Mouse (Mus musculus): ENCODE measurements around the gene Hemgn.

Gene Hemgn

DNA sequence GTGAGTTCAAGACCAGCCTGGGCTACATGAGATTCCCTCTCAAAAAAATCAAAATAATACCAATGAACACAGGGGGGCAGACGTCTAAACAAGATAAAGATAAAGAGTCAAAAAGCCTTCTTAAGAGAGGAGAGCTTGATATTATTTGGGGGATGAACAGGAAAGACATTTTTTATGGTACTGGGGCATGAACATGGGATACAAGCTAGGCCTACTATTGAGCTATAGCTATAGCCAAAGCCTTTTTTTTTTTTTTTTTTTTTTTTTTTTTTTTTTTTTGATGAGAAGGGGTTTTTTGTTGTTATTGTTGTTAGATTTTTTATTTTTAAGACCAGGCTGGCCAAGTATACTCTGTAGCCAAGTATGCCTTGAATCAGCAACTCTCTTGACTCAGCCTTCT lies 1.2 kb downstream of the Hemgn start:
- DNase-seq (ENCODE audit: low spot score), result no peak

DNA sequence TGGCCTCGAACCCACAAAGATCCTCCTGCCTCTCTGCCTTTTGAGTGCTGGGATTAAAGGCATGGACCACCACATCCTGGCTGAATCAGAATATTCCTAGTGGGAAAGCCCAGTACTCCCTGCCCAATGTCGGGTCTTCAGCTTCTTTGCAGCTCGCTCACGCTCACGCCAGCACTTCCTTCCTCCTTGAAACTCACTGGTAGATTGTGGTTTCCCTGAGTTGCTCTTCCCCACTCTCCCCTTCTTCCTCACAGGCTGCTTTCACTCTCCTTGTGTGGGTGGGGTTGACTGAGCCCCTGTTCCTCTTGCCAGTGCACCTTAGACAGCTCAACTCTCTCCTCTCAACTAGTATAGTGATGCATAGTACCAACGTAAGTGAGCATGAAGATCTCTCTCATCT lies 1.8 kb downstream of the Hemgn start:
- DNase-seq (ENCODE audit: low spot score), result no peak

DNA sequence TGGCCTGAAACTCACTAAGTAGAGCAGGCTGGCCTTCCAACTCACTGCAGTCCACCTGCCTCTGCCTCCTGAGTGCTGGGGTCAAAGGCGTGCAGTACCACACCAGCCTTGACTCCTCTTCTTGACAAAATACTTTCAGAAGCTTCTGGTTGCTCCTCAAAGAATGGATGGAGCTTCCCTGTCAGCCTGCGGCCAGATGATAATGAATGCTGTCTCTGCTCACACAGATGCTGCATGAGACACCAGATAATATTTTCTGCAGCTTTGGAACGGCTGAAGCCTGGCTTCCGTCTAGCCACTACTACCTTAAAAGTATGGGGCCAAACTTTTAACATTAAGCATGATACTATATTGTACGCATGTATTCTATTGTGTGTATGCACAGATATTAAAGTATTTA lies 2.6 kb downstream of the Hemgn start:
- no peak for DNase-seq (ENCODE audit: low spot score)

DNA sequence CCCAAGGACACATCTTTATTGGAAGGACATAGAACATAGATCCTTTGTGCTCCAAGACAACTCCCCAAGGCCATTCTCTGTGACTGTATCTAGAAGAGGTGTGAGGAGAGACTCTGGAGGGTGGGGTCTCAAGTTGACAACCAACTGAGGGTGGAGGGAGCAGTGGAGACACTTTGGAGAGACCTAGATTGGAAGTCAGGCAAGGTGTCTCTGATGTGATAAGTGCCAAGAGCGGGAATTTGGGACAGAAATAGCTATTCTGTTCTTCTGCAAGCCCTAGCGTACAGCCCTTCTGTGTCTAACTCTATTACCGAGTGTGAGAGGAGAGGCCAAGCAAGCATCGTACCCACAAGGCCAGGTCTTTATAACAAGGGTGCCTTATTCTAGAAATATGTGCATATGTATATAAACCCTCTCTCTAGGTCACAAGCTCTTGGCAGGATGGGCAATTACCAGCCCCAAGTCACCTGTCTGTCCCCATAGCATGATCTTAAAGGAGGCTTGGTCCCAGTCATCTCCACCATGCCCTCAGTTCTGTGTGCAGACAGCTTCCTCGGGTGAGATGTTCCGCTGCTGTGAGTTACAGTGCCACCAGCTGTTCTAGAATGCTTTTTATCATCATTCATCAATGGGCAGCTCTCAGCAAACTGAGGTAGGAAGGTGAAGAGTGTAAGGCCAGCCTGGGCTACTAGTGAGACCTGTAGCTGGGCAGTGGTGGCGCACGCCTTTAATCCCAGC lies 6.2 kb downstream of the Hemgn start:
- DNase-seq (ENCODE audit: low spot score), result no peak

DNA sequence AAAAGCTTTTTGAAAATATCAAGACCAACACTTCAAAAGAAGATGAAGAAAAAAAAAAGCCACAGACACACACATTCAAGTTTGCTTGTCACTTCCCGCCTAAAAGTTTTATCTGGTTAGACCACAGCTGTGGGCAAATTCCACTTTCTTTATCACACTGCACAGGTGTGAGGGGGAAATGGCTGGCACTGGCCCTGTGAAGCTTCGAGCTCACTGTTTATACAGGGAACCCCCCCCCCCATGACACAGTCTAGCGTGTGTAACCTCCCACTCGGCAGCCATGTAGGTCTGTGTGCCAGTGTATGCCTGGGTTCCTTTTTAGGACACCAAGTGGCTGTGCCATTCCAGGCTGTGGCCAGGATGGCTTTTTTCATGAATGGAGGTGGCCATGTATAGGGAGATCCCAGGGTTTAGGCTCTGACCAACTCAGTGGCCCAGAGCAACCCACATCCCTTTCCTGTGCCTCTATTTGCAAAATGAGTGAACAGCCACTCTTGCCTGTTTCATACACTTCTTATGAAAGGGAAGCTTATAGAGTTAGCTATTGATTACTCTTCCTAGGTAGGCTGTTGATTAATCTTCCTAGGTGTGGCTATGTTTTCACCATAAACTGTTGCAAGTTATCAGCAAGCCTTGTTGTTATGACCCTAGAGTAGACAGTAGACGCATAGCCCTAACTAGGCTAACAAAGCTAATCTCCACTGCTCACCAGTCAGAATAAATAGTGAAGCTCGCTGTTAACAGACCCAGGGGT lies 9.1 kb downstream of the Hemgn start:
- no peak for DNase-seq (ENCODE audit: low spot score)

DNA sequence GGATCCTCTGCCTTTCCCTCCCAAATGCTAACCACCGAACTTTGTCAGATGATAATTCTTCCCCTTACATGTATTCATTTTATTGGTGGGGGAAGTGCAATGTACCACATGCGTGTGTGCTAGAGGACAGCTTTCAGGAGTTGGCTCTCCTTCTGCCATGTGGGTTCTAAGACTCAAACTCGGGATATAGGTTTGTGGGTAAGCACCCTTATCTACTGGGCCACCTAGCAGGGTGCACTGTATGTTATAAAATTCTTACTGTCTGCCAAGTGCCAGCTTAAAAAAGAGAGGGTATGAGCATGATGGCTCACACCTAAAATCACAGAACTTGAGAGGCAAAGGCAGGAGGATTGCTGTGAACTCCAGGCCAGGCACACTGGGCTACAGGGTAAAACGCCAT lies 14.5 kb downstream of the Hemgn start:
- DNase-seq (ENCODE audit: low spot score), result no peak

DNA sequence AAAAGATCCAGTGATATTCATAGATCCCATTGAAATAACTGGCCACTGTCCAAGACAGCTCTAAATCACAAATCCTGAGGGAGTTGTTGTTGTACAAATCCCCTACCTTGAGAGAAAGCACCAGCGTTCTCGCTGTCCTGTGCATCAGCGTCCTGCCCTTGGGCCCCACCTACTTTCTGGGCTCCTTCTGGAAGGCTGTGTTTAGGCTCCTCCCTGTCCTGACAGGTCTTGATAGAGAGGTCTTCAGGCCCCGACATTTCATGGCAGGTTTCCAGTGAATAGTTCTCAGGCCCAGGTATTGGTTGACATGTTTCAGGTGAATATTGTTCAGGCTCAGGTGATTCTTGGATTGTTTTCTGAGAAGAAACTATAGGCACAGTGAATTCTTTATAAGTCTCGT lies 17.6 kb downstream of the Hemgn start:
- no peak for DNase-seq (ENCODE audit: low spot score)

DNA sequence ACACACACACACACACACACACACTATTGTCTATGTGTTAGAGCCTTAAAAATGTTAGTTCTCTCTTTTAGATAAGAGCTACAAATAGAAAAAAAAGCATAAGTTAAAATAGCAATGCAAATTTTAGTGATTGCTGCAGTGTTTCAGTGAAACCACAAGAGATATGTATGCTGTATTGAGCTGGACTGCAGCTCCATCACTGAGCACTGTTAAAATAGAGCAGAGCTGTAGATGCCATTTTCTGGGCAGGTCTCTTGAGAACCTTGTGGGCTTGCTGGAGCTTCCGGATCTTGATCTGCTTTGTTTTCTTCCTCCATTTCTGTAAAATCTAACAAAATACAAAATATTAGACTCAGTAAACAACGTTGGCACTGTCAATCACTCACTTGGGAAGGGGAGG lies 18.9 kb downstream of the Hemgn start:
- DNase-seq (ENCODE audit: low spot score), result no peak

DNA sequence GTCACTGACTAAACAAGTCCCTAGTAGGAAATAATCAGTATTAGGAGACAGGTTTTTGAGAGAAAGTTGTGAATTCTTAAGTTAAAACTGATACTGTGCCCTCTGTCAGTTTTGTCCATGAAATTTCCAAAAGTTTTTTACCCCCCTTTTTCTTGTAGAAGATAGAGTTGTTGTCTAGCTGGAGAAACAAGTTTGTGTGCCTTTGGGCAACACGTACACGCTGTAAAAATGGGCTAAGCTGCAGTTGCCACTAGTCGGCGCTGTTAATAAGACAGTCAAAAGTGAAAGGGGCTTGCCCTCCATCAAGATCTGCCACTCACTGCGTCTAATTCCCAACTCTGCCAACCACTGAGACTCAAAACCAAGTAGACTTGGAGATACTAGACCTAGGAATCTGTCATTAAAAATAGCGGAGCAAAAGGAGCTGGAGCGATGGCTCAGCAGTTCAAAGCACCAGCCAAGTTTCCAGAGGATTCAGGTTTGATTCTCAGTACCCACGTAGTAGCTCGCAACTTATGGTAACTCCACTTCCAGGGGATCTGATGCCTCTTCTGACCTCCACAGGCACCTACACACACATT lies 22.8 kb downstream of the Hemgn start:
- DNase-seq (ENCODE audit: low spot score), result peak; percentile 85

DNA sequence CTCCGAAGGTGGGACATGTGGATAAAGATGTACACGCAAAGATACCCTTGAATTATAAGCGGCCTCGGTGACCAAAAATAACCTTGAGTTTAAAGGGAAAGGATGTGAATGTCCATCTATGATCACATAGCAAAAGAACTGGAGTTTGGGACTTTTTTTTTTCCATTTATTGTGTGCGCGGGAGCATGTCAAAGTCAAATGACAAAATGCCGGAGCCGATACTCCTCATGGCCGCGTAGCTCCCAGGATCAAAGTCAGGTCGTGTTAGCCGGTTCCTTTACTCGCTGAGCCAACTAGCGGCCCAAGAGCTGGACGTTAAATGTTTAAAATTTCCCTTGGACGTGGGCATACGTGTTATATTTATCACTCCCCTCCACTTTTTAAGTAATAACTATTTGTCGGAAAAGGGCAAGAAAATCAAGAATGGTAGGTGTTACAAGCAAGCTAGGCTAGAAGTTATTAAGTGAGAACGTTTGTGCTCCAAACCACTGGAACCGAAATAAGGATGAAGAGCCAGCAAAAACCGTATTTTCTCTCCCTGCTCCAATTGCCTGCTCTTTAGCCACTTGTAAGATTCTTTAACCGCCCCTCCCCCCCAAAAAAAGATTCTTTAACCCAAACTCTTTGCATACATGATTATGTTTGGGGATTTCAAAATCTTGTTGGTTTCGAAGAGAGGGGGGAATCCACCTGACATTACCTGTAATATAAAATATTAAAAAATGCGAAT lies 23.5 kb downstream of the Hemgn start:
- DNase-seq (ENCODE audit: low spot score), result peak; percentile 26

DNA sequence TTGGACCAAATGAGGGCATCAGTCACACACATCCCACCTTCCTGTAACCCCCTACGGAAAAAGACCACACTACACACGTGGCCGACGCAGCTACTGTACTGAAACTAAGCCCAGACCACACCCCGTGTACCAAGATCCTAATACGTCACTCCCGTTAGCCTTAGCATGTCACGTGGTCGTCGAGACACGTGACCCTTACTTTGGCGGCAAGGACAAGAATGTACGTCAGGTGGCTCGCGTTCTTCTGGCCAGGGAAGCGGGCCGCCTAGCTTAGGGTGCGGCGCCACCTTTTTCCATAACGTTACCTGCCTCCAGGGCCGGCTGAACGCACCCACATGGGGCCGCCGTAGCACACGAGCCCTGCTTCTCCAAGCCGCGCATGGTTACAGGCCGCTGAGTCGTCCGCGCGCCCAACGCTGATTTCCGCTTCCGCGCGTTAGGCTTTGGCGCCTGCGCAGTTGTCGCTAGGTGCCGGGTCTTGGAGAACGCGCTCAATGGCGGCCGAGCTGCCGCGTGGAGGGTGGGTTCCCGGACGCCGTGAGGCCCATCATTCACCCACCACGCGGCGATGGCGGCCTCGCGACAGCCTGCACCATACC lies 24.2 kb downstream of the Hemgn start, which contains the start of gene Trmo:
TSS of gene Trmo (minus strand) at position 425 of the 599 bp plus-strand sequence.
- peak; percentile 94 for DNase-seq (ENCODE audit: low spot score)

DNA sequence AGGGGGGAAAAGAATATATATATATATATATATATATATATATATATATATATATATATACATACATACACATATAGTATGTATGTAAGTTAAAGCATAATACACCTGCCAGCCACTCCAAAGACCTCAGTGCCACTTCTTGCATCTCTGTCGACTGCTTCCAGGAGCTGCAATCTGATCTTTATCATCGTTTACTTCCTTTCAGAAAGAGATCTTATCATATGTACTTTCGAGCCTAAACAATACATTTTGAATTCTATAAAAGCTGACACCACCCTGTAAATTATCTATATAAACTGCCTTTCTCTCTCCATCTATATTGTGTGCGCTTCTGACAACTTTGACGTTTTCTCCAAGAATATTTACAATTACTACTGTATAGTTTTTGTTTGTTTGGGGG lies 24.8 kb downstream of the Hemgn start:
- no peak for DNase-seq (ENCODE audit: low spot score)

DNA sequence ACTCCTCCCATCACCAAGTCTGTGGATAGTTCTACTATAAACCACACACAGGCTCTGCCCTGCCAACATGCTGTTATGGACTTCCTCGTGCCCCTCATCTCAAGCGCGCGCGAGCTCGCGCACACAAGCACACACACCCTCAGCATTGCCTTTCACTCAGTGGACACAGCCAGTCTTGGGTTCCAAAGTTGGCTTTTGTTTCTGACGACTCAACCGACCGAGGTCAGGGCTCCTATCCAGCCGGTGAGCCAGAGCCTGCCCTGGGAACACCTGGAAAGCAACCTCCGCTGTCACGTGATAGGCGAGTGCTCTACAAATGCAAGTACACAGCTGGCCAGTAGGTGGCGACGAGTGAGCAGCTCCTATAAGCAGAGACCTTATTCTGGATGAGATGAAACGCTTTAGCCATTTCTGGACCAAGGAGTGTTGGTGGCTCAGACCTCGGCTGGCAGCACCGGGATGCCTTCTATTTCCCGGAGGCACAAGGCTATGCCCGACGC lies 38.4 kb downstream of the Hemgn start:
- peak; percentile 85 for DNase-seq (ENCODE audit: low spot score)

DNA sequence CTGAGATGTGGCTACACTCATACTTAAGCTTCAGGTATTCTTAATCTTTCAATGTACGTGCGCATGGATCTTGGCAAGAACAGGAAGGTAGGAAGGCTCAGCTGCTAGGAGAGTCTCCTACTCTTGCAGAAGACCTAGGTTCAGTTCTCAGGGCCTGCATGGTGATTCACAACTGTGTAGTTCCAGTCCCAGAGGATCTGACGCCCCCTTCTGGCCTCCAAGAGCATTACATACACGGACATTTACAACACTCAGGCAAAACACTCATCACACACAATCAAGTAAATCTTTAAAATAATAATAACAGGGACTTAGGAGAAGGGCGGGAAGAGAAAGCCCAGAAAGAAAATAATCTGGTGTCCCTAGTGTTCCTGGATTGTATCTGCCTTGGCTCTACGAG lies 38.9 kb downstream of the Hemgn start:
- peak; percentile 15 for DNase-seq (ENCODE audit: low spot score)

DNA sequence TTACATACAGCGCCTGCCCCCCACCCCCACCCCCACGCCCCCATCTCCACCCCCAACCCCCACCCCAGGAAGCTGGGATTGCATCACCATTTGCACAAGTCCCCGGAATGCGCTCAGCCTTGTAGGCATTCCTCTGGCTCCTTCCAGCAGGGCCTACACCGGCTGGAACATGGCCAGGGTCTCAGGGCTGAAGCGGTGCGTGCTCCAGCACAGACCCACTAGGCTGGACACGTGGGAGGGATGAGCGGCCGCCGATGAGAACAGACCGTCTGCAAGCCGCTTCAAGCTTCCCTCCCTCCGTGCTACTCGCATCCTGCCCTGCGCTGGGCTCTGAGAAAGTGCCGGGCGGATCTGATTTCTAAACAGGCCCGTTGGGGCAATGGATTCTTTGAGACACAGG lies 42.3 kb downstream of the Hemgn start:
- peak; percentile 78 for DNase-seq (ENCODE audit: low spot score)

DNA sequence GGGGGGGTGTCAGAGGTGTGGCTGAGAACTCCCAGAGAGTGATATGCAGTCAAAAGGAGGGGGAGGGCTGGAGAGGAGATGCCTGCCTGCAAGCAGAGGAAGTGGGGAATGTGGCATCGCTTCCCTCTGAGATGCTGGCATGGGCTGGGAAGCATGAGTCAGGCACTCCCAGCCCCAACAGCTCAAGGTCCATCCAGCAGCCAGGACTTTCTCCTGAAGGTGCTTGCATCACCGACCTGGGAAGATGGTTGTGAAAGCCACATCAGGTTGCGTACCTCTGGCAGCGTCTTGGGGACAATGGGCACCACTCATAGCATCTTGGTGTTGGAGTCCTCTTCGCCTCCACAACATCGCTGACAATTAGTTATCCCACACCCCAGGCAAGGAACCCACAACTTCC lies 42.9 kb downstream of the Hemgn start:
- no peak for DNase-seq (ENCODE audit: low spot score)

DNA sequence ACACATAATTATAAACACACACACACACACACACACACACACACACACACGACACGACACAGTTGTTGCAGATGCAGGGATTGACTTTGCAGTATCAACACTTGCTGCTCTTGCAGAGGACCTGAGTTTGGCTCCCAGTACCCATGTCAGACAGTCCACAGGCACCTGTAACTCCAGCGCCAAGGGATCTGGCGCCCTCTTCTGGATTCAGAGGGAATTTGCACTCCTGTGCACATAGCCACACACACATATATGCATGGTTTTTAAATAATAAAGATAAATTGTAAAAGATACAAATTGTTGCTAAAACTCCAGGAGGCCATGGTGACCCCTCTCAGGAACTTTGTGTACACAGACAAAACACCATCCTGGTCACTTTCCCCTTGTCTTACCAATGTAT lies 44.2 kb downstream of the Hemgn start:
- DNase-seq (ENCODE audit: low spot score), result no peak

DNA sequence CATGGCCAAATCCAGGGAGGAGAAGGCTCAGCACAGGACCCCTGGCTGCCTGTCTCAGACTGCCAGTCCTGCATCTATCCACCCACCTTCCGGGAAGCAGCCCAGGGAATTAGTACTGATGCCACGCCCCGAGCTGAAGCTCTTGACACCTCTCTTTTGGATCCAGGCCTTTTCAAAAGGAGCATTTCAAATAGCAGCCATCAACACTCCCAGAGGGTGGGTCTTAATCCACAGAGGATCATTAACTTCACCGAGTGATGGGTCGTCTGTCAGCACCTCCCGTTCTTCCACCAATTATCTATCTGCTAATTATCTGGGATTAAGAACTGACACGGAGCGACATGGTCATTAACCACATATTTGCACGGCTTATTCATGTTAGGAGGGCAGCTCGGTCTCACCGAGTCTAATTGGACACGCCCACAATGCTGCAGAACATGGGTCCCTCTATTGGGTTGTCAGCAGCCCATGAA lies 45.8 kb downstream of the Hemgn start:
- DNase-seq (ENCODE audit: low spot score), result no peak

DNA sequence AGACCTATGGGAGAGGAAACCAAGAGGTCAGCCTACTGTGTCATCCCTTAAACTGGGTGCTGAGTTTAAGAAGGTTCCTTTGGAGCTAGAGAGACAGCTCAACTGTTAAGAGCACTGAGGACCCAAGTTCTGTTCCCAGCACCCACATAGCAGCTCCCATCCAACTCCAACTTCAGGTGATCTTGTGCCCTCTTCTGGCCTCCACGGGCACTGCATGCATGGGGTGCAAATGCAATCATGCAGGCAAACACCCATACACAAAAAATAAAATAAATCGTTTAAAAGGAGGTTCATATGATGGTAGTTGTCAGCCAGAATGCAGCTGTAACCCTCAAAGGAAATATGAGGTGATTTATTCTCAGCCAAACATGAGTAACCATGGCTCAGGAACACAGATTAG lies 48.9 kb downstream of the Hemgn start:
- DNase-seq (ENCODE audit: low spot score), result no peak

DNA sequence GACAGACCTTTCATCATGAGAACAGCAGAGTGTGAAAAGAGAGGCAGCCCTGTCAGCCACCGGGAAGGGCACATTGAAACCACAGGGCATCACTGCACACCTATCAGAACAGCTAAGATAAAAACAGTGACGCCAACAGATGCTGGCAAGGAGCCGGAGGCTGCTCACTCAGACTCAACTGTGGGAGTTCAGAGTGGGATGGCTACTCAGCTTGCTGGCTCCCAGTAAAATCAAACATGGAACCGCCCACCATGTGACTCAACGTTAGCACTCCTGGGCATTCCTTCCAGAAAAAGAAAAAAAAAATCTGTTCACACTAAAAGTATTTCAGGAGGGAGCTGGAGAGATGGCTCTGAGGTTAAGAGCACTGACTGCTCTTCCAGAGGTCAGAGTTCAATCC lies 52.0 kb downstream of the Hemgn start:
- DNase-seq (ENCODE audit: low spot score), result no peak

DNA sequence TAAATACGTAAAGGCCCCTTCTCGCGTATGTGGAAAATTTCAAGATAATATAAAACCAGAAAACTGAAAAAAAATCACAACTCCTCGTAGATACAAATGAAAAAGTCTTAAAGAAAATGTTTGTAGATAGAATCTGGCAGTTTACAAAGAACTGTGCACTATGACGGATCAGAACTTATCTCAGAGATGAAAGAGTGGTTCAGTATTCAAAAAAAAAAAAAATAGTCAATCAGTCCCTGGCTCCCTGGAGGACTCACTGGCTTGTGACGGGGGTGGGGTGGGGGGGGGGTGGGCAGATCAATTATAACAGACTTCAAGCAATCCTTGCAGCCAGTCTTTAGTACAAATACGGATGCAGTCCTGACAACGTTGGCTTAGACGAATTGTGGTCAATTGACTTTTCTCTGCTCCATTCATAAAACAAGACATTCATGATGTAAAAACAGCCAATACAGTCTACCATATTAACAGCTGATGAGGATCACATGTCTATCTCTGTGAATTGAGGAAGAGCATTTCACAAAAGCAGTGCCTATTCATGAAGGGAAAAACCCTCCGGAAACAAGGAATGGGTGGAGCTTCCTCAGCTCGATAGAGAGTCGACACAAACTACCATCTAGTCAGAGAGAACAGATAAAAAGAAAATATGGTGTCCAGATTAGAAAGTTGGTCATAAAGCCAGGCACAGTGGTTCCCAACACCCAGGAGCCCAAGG lies 53.6 kb downstream of the Hemgn start:
- no peak for DNase-seq (ENCODE audit: low spot score)
